In genomic region chr3:135825754-135826683, GRCm38 (mm10) we compare ENCODE assay signal across 7 mouse cellular contexts. TPM values are rescaled to one million over a fixed set of nuclear protein-coding genes. Genes with fewer than 3 reads are reported as not detected.
DNase-seq lines count a peak whose midpoint lies in the region; ATAC-seq and TF ChIP-seq lines count a peak whose summit lies in the region.

No protein-coding gene starts in this region.

- peaks cover 6% of the 10 kb centered on the region for H3K4me1 ChIP-seq in intestine, embryonic 14.5 days (replicated peaks; ENCODE audit: control insufficient read depth, insufficient read depth, low read length)
- H3K4me1 ChIP-seq in midbrain, embryonic 10.5 days: peaks cover 24% of the 10 kb centered on the region
- no peaks in the 10 kb centered on the region; the same call in 1 of the 2 replicates for H3K4me1 ChIP-seq in small intestine, adult 2 months (ENCODE audit: control insufficient read depth, insufficient read depth, insufficient read length, low read length)

- H3K9me3 ChIP-seq in intestine, embryonic 14.5 days (ENCODE audit: control insufficient read depth, low read length): no peaks in the 10 kb centered on the region
- H3K9me3 ChIP-seq in midbrain, embryonic 10.5 days (replicated peaks): no peaks in the 10 kb centered on the region

- under 1% methylated on average over 56 of the region's 57 CpGs for WGBS in intestine, embryonic 14.5 days
- under 1% methylated on average over 57 of the region's 57 CpGs for WGBS in midbrain, embryonic 10.5 days
- under 1% methylated on average over 57 of the region's 57 CpGs for WGBS in small intestine, adult 2 months

- no peaks in the 10 kb centered on the region for H3K27me3 ChIP-seq in intestine, embryonic 14.5 days (replicated peaks; ENCODE audit: control insufficient read depth, insufficient read depth, low read length)
- H3K27me3 ChIP-seq in midbrain, embryonic 10.5 days (ENCODE audit: low read depth, poor library complexity, severe bottlenecking): peaks cover 18% of the 10 kb centered on the region
- no peaks in the 10 kb centered on the region for H3K27me3 ChIP-seq in small intestine, adult 2 months (ENCODE audit: control insufficient read depth, insufficient read depth, low read length)

- peak; percentile 79 for ATAC-seq in intestine, embryonic 14.5 days (replicated peaks; ENCODE audit: low FRiP score, low TSS enrichment, low read depth)

- peak overlapping the region; percentile 28 for H3K27ac ChIP-seq in intestine, embryonic 14.5 days (ENCODE audit: low read depth)
- H3K27ac ChIP-seq in midbrain, embryonic 10.5 days (replicated peaks): peak overlapping the region; percentile 87
- peak overlapping the region; percentile 38 for H3K27ac ChIP-seq in small intestine, adult 2 months (ENCODE audit: insufficient read depth, low read depth, low read length)

- TF ChIP-seq POLR2A in small intestine, adult 2 months (IDR thresholded peaks at IDR 0.05; ENCODE audit: low read depth, low read length): peak; percentile 12; the same call in 1 of the 2 replicates

- intact Hi-C loops in gastrocnemius, postnatal 14 days (cut with DNase I; ENCODE audit: low total_unique reads): no loop called here
- intact Hi-C loops in left cerebral cortex, postnatal 4 days (cut with DNase I): no loop called here

- peak overlapping the region; percentile 55 for H3K9ac ChIP-seq in intestine, embryonic 14.5 days (ENCODE audit: low read length)

- TF ChIP-seq CTCF in small intestine, adult 2 months (IDR thresholded peaks at IDR 0.05; ENCODE audit: extremely low read depth, insufficient read length, insufficient replicate concordance, low read depth, low read length): no peak

- peak overlapping the region; percentile 96 for H3K4me2 ChIP-seq in intestine, embryonic 14.5 days (ENCODE audit: low read length)

- peak overlapping the region; percentile 45 for H3K4me3 ChIP-seq in intestine, embryonic 14.5 days (ENCODE audit: low read depth, low read length)
- H3K4me3 ChIP-seq in midbrain, embryonic 10.5 days: peak overlapping the region; percentile 74
- peak overlapping the region; percentile 71 for H3K4me3 ChIP-seq in small intestine, adult 2 months (ENCODE audit: low read depth, low read length)

- H3K36me3 ChIP-seq in intestine, embryonic 14.5 days (ENCODE audit: control insufficient read depth, insufficient read depth, low read length): no peaks in the 10 kb centered on the region
- H3K36me3 ChIP-seq in midbrain, embryonic 10.5 days: no peaks in the 10 kb centered on the region
- no peaks in the 10 kb centered on the region for H3K36me3 ChIP-seq in small intestine, adult 2 months (ENCODE audit: control insufficient read depth, insufficient read depth, low read length)

- peak; percentile 33 for DNase-seq in adrenal gland, adult 8-10 months
- DNase-seq in embryo, embryonic 10.5 days (ENCODE audit: low spot score): peak; percentile 67
- peak; percentile 30 for DNase-seq in gastrocnemius, postnatal 14 days
- DNase-seq in intestine, embryonic 14.5 days (ENCODE audit: low spot score): peak; percentile 82
- DNase-seq in left cerebral cortex, postnatal 4 days: peak; percentile 32
- peak; percentile 73 for DNase-seq in midbrain, embryonic 10.5 days (ENCODE audit: low spot score)

RNA-seq across cellular contexts. Expression of gene Slc39a8, which starts 0.9 kb away (rescaled TPM):
- 1 to 10 TPM; 1.9 to 3.4 (median 2.9) TPM for total RNA-seq in adrenal gland, adult 8-10 months (2022)
- total RNA-seq in gastrocnemius, postnatal 14 days (2021): under 1 TPM; 0.66 to 0.82 TPM
- 16.4 and 17.7 TPM in 2 replicates for polyA plus RNA-seq in intestine, embryonic 14.5 days (2014; fragmentation: Nextera tagmentation; extraction: Ambion mirVana)
- total RNA-seq in left cerebral cortex, postnatal 4 days (2021): 10 to 100 TPM; 14.3 to 14.4 TPM
- polyA plus RNA-seq in midbrain, embryonic 10.5 days (2016; fragmentation: Nextera tagmentation; extraction: Ambion mirVana): 20.9 and 22.7 TPM in 2 replicates
- polyA plus RNA-seq in small intestine, adult 2 months (2012; rRNA removed): 2.8 and 3.3 TPM in 2 replicates

Comparison
In these comparisons a context has a peak if more than half of its experiments do, and no peak if none do; other contexts are left out.
1. Peak in every context shown above with its lines: DNase-seq, ATAC-seq, H3K4me3 ChIP-seq and H3K27ac ChIP-seq.
2. DNase-seq: peak in every context shown above with its lines; median percentile 82 in intestine, embryonic 14.5 days; 73 in midbrain, embryonic 10.5 days; 67 in embryo, embryonic 10.5 days; 33 in adrenal gland, adult 8-10 months; 32 in left cerebral cortex, postnatal 4 days; 30 in gastrocnemius, postnatal 14 days.
3. H3K27ac ChIP-seq: peak in every context shown above with its lines; median percentile 87 in midbrain, embryonic 10.5 days; 38 in small intestine, adult 2 months; 28 in intestine, embryonic 14.5 days.